Mouse (Mus musculus) midbrain, embryonic 11.5 days (tissue): ENCODE measurements around the gene Rabif. TPM values are rescaled to one million over a fixed set of nuclear protein-coding genes. Genes with fewer than 3 reads are reported as not detected.

Experiments used
- ATAC-seq: fragments of 200-750 bp; cut with Nextera tagmentation; 2 replicates; pipeline ENCODE4 v1.8.0; 2017; ENCODE audit warnings: moderate TSS enrichment, moderate library complexity; ENCODE audit not compliant: low FRiP score
- DNase-seq: peaks from one replicate; pipeline ENCODE4 v3.0.0; 2015; ENCODE audit warnings: low spot score; ENCODE audit errors: missing footprints
- H3K27ac ChIP-seq: fragments of 300-500 bp; sonication (generic); 2 replicates; pipeline ENCODE4 v1.5.1; 2014; ENCODE audit warnings: low read depth, low read length
- H3K27me3 ChIP-seq: fragments of 300-500 bp; sonication (generic); 2 replicates; pipeline ENCODE4 v1.6.1; 2014; ENCODE audit warnings: mild to moderate bottlenecking, low read length, moderate library complexity, mixed read lengths; ENCODE audit not compliant: control insufficient read depth, insufficient read depth
- H3K36me3 ChIP-seq: fragments of 300-500 bp; sonication (generic); 2 replicates; pipeline ENCODE4 v1.6.1; 2014; ENCODE audit warnings: mild to moderate bottlenecking, low read length, moderate library complexity, mixed read lengths; ENCODE audit not compliant: control insufficient read depth, insufficient read depth
- H3K4me1 ChIP-seq: fragments of 300-500 bp; sonication (generic); 2 replicates; pipeline ENCODE4 v1.6.1; 2014; ENCODE audit warnings: low read length; ENCODE audit not compliant: control insufficient read depth, insufficient read depth
- H3K4me2 ChIP-seq: fragments of 300-500 bp; sonication (generic); 2 replicates; pipeline ENCODE4 v1.6.1; 2014; ENCODE audit warnings: mild to moderate bottlenecking, moderate library complexity
- H3K4me3 ChIP-seq: fragments of 300-500 bp; sonication (generic); 2 replicates; pipeline ENCODE4 v1.5.1; 2014; ENCODE audit warnings: low read depth, low read length
- H3K9ac ChIP-seq: fragments of 300-500 bp; sonication (generic); 2 replicates; pipeline ENCODE4 v1.6.1; 2014; ENCODE audit warnings: low read length
- H3K9me3 ChIP-seq: fragments of 300-500 bp; sonication (generic); 2 replicates; pipeline ENCODE4 v1.6.1; 2016; ENCODE audit warnings: low read length; ENCODE audit not compliant: control insufficient read depth
- WGBS: fragments of 180-500 bp; shearing (Covaris S2); extraction: QIAGEN DNeasy Blood & Tissue Kit; methylation state at CpG from one replicate; pipeline ENCODE4 v1.1.7; 2014; 5-methylcytosine and 5-hydroxymethylcytosine counted together
- polyA plus RNA-seq: library from polyadenylated mRNA; unstranded; fragments of >200 nt; fragmentation: Nextera tagmentation; extraction: Ambion mirVana; gene quantifications from 2 replicates; pipeline ENCODE4 v1.2.1, GENCODE M21; 2014

Rabif gene
- polyA plus RNA-seq, 1 experiment from 2014 or later, result 48.1 TPM

DNA sequence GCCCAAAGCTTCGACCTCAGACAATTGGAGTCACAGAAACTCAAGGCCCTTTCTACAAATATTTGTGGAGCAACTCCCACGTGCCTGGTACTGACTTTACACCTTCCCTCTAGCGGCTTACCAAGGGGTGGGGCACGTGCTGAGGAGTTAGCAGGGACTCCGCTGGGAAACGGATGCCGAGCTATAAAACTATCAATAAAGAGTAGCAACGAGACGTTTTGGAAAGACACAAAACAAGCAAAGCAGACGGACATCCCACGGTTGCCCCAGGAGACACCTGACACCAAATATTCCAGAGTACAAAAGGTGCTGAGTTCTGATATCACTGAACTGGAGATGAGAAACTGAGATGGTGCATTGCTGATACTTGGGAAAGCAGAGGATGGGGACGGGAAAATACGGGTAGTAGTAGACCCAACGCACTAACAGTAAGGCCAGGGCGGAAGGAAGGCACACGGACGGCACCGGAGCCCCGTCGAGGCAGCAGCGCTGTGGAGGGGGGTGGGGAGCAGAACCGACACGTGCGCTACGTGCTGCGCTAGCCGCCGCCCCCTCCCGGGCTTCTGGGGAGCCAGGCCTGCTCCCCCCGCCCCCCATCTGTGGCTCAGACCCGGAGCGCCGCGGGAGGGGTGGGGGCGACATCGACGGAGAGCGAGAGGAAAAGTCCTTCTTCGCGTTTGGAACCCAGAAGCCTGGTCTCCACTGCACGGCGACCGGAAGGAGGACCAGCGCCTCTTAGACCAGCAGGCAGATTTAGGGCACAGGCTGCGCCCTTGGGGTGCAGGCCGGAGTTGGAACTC is 61.6 kb downstream of the Rabif start:
- under 1% methylated on average over 45 of the region's 46 CpGs for WGBS
- peak overlapping the region; percentile 75 for H3K27ac ChIP-seq
- peaks cover 7% of the 10 kb centered on the region for H3K4me1 ChIP-seq
- no peak for DNase-seq
- ATAC-seq, result peak; percentile 10; the same call in 1 of the 2 replicates
- H3K27me3 ChIP-seq, result peaks cover 4% of the 10 kb centered on the region; the same call in 1 of the 2 replicates
- H3K4me2 ChIP-seq, result peak overlapping the region; percentile 90
- no peaks in the 10 kb centered on the region for H3K9me3 ChIP-seq
- H3K36me3 ChIP-seq, result no peaks in the 10 kb centered on the region
- H3K9ac ChIP-seq, result peak overlapping the region; percentile 80
- peak overlapping the region; percentile 62 for H3K4me3 ChIP-seq

DNA sequence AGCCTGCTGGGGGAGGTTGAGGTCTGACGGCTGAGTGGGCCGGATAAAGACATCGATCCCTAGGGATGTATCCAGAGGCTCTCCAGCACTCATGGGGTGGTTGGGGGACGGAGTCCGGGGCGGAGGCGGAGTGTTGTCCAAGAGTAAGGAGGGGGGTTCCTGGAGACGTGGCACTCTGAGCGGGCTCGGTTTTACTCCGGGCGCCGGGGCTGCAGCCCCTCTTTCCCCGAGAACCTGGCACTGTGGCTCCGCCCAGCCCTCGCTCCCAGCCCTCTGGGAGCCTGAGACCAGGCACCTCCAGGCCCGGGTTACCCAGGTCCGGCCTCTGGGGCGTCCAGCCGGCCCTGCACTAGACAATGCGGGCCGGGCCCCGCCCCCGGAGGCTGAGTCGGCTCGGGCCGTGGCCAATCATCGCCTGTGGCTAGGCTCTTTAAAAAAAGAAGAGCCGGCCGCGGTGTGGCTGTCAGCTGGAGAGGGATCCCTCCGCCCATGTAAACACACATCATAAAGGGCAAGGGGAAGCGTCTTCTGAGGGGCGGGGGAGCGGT is 62.3 kb downstream of the Rabif start:
- 0% methylated on average over 35 of the region's 35 CpGs for WGBS
- Histone ChIP-seq H3K4me2 (peak overlapping the region; percentile 90), H3K27me3 (peaks cover 4% of the 10 kb centered on the region; the same call in 1 of the 2 replicates), H3K4me1 (peaks cover 7% of the 10 kb centered on the region), H3K9ac (peak overlapping the region; percentile 80), H3K9me3 (no peaks in the 10 kb centered on the region), H3K4me3 (peak overlapping the region; percentile 62), H3K36me3 (no peaks in the 10 kb centered on the region), H3K27ac (peak overlapping the region; percentile 75)
- DNase-seq (peak; percentile 99), ATAC-seq (peak; percentile 97)

Other genes with a start within 250 kb of the Rabif start
- gene Myog, start 204.7 kb upstream of the Rabif start, polyA plus RNA-seq, result not detected in 2 replicates
- 1.9 and 2.6 TPM in 2 replicates for gene Ppfia4, start 161.7 kb upstream of the Rabif start, polyA plus RNA-seq
- gene Tmem183a, start 132.7 kb upstream of the Rabif start, polyA plus RNA-seq, result 128 and 137 TPM in 2 replicates
- gene 4933406M09Rik, start 108.7 kb upstream of the Rabif start, polyA plus RNA-seq, result not detected in 2 replicates
- gene Cyb5r1, start 89.1 kb upstream of the Rabif start, polyA plus RNA-seq, result 17.5 and 19.3 TPM in 2 replicates
- 76.7 and 81.5 TPM in 2 replicates for gene Adipor1, start 79.3 kb upstream of the Rabif start, polyA plus RNA-seq
- 31.0 and 31.7 TPM in 2 replicates for gene Klhl12, start 39.1 kb upstream of the Rabif start, polyA plus RNA-seq
- not detected in 2 replicates for gene Mgat4e, start 55.0 kb downstream of the Rabif start, polyA plus RNA-seq
- 74.0 and 85.3 TPM in 2 replicates for gene Kdm5b, start 65.5 kb downstream of the Rabif start, polyA plus RNA-seq
- gene Syt2, start 152.0 kb downstream of the Rabif start, polyA plus RNA-seq, result 1.6 and 2.0 TPM in 2 replicates